Mouse (Mus musculus): ENCODE data around the gene Dapk2. TPM values are rescaled to one million over a fixed set of nuclear protein-coding genes. Genes with fewer than 3 reads are reported as not detected.

Dapk2 gene
- polyA plus RNA-seq, 1 experiment, result 22.8 TPM

- Histone ChIP-seq H3K4me3 (ENCODE audit: insufficient read depth, poor library complexity, severe bottlenecking) (no peak overlapping the region), H3K79me3 (ENCODE audit: low read depth) (no peaks in the 10 kb centered on the region), H3K79me2 (ENCODE audit: control insufficient read depth, insufficient read depth) (no peaks in the 10 kb centered on the region), H3ac (ENCODE audit: control insufficient read depth, insufficient read length, low read depth) (no peak overlapping the region), H3K36me3 (ENCODE audit: control insufficient read depth, insufficient read depth) (no peaks in the 10 kb centered on the region), H3K27me3 (ENCODE audit: control insufficient read depth, insufficient read depth, insufficient read length) (no peaks in the 10 kb centered on the region)
- TF ChIP-seq MAX (IDR thresholded peaks at IDR 0.05) (no peak), MYOD1 (IDR thresholded peaks at IDR 0.05; ENCODE audit: control insufficient read depth, insufficient read length, low read depth) (no peak), MYOG (IDR thresholded peaks at IDR 0.05; ENCODE audit: control insufficient read depth, extremely low read depth, insufficient read length) (no peak), FOSL1 (IDR thresholded peaks at IDR 0.05; ENCODE audit: insufficient read depth, low read length, poor library complexity, severe bottlenecking) (no peak), CEBPB (IDR thresholded peaks at IDR 0.05; ENCODE audit: low read depth) (no peak), USF1 (IDR thresholded peaks at IDR 0.05; ENCODE audit: low read depth) (no peak), CTCF (IDR thresholded peaks at IDR 0.05; ENCODE audit: control insufficient read depth, insufficient read depth, insufficient read length) (no peak)
Observed at GRCm38 (mm10) chr9:66265645-66266044, 107.6 kb downstream of the Dapk2 start.

DNA sequence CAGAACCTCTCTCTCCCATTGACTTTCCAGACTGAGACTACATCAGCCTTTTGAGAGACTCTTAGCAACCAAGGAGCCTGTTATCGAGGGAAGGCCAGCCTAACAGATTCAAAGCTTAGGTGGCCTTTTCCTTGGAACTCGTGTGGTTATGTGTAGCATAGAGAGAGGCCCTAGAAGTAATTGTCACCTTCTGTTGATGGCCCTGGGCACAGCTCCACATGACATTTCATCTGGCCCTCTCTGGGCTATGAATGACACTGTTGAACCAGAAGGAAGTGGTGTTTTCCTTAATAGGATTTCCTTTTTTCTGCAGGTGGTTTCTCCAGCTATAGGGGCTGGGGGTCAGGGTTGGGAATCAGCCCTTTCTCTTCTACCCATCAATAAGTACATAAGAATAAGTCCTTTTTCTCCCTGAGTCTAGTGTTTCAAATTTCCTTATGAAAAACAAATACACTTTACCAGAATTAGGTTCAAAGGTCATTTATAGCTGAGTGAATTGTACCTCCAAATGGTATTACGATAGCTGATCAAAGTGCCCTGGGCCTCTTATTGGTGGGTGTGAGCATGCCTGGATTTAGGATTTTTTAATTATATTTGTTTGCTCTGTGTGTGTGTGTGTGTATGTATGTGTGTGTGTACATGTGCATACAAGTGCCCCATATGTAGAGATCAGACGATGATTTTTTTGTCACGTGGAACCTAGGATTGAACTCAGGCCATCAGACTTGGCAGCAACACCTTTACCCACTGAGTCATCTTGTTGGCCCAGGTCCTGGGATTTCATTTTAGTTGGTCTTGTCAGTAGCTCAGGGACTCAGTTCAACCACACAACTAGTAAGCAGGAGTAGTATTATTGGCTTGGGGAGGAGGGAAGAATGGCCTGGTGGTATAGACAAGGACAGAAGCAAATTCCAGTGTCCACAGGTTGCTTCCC lies 108.5 kb downstream of the Dapk2 start:
- Histone ChIP-seq H3K36me3 (ENCODE audit: control insufficient read depth, insufficient read depth) (no peaks in the 10 kb centered on the region), H3ac (ENCODE audit: control insufficient read depth, insufficient read length, low read depth) (no peak overlapping the region), H3K79me2 (ENCODE audit: control insufficient read depth, insufficient read depth) (no peaks in the 10 kb centered on the region), H3K79me3 (ENCODE audit: low read depth) (no peaks in the 10 kb centered on the region), H3K4me3 (ENCODE audit: insufficient read depth, poor library complexity, severe bottlenecking) (no peak overlapping the region), H3K27me3 (ENCODE audit: control insufficient read depth, insufficient read depth, insufficient read length) (no peaks in the 10 kb centered on the region)
- TF ChIP-seq USF1 (IDR thresholded peaks at IDR 0.05; ENCODE audit: low read depth) (no peak), MYOG (IDR thresholded peaks at IDR 0.05; ENCODE audit: control insufficient read depth, extremely low read depth, insufficient read length) (no peak), MAX (IDR thresholded peaks at IDR 0.05) (no peak), MYOD1 (IDR thresholded peaks at IDR 0.05; ENCODE audit: control insufficient read depth, insufficient read length, low read depth) (no peak), CTCF (IDR thresholded peaks at IDR 0.05; ENCODE audit: control insufficient read depth, insufficient read depth, insufficient read length) (no peak), FOSL1 (IDR thresholded peaks at IDR 0.05; ENCODE audit: insufficient read depth, low read length, poor library complexity, severe bottlenecking) (no peak), CEBPB (IDR thresholded peaks at IDR 0.05; ENCODE audit: low read depth) (no peak)

GRCm38 (mm10) chr9:66268804-66269203 lies 110.8 kb downstream of the Dapk2 start:
- no peaks in the 10 kb centered on the region for H3K79me2 ChIP-seq (ENCODE audit: control insufficient read depth, insufficient read depth)

GRCm38 (mm10) chr9:66270038-66270437 lies 112.0 kb downstream of the Dapk2 start:
- Histone ChIP-seq H3K27me3 (ENCODE audit: control insufficient read depth, insufficient read depth, insufficient read length) (no peaks in the 10 kb centered on the region), H3ac (ENCODE audit: control insufficient read depth, insufficient read length, low read depth) (no peak overlapping the region), H3K36me3 (ENCODE audit: control insufficient read depth, insufficient read depth) (no peaks in the 10 kb centered on the region), H3K79me3 (ENCODE audit: low read depth) (no peaks in the 10 kb centered on the region), H3K4me3 (ENCODE audit: insufficient read depth, poor library complexity, severe bottlenecking) (no peak overlapping the region), H3K79me2 (ENCODE audit: control insufficient read depth, insufficient read depth) (no peaks in the 10 kb centered on the region)
- TF ChIP-seq MYOG (IDR thresholded peaks at IDR 0.05; ENCODE audit: control insufficient read depth, extremely low read depth, insufficient read length), result no peak
- TF ChIP-seq FOSL1 (IDR thresholded peaks at IDR 0.05; ENCODE audit: insufficient read depth, low read length, poor library complexity, severe bottlenecking), result no peak
- TF ChIP-seq MAX (IDR thresholded peaks at IDR 0.05), result no peak

More at GRCm38 (mm10) chr9:66268804-66269203, 110.8 kb downstream of the Dapk2 start:
- H3K4me3 ChIP-seq (ENCODE audit: insufficient read depth, poor library complexity, severe bottlenecking), result no peak overlapping the region
- H3K79me3 ChIP-seq (ENCODE audit: low read depth), result no peaks in the 10 kb centered on the region
- H3K36me3 ChIP-seq (ENCODE audit: control insufficient read depth, insufficient read depth), result no peaks in the 10 kb centered on the region
- no peak overlapping the region for H3ac ChIP-seq (ENCODE audit: control insufficient read depth, insufficient read length, low read depth)
- TF ChIP-seq MAX (IDR thresholded peaks at IDR 0.05) (no peak), MYOG (IDR thresholded peaks at IDR 0.05; ENCODE audit: control insufficient read depth, extremely low read depth, insufficient read length) (no peak)
- H3K27me3 ChIP-seq (ENCODE audit: control insufficient read depth, insufficient read depth, insufficient read length), result no peaks in the 10 kb centered on the region

DNA sequence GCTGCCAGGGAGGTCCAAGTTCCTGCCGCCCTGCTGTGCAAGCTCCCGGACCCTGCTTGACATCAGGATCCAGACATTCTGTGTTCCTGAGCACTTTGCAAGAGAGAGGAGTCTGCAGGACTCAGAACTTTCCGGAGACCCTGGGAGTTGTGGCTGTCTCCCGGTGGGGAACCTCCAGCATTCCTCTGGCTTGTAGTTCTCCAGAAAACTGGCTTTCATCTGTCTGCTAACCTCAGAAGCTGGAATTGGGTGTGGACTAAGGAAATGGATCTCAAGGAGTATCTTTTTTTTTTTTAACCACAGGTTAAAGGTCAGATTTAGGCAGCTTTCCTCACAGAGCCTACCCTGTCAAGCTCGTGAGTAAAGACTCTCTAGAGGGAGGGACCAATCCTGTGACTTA lies 113.7 kb downstream of the Dapk2 start:
- H3K27me3 ChIP-seq (ENCODE audit: control insufficient read depth, insufficient read depth, insufficient read length), result no peaks in the 10 kb centered on the region
- H3K79me2 ChIP-seq (ENCODE audit: control insufficient read depth, insufficient read depth), result no peaks in the 10 kb centered on the region
- no peaks in the 10 kb centered on the region for H3K79me3 ChIP-seq (ENCODE audit: low read depth)
- no peak for TF ChIP-seq MAX (IDR thresholded peaks at IDR 0.05)
- TF ChIP-seq FOSL1 (IDR thresholded peaks at IDR 0.05; ENCODE audit: insufficient read depth, low read length, poor library complexity, severe bottlenecking), result no peak
- no peak overlapping the region for H3ac ChIP-seq (ENCODE audit: control insufficient read depth, insufficient read length, low read depth)
- no peaks in the 10 kb centered on the region for H3K36me3 ChIP-seq (ENCODE audit: control insufficient read depth, insufficient read depth)
- no peak overlapping the region for H3K4me3 ChIP-seq (ENCODE audit: insufficient read depth, poor library complexity, severe bottlenecking)

DNA sequence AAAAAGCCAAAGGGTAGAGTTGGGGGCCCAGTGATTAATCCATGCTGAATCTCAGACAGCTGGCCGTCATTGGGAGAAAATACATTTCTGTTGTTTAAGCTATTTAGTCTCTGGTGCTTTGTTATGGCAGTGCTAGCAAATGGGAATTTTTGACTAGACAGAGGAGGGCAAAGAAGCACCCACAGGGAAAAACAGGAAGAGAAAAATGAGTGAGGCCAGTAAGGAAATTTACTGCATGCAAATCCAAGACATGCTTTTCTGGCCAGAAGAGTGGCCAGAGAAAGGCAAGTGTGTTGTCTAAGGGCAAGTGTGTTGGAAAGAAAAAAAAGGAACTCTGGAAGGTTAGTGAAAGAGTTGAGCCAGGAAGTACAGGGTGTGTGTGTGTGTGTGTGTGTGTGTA lies 115.6 kb downstream of the Dapk2 start:
- TF ChIP-seq FOSL1 (IDR thresholded peaks at IDR 0.05; ENCODE audit: insufficient read depth, low read length, poor library complexity, severe bottlenecking) (no peak), MYOD1 (IDR thresholded peaks at IDR 0.05; ENCODE audit: control insufficient read depth, insufficient read length, low read depth) (no peak), CEBPB (IDR thresholded peaks at IDR 0.05; ENCODE audit: low read depth) (no peak), MYOG (IDR thresholded peaks at IDR 0.05; ENCODE audit: control insufficient read depth, extremely low read depth, insufficient read length) (no peak), CTCF (IDR thresholded peaks at IDR 0.05; ENCODE audit: control insufficient read depth, insufficient read depth, insufficient read length) (no peak), USF1 (IDR thresholded peaks at IDR 0.05; ENCODE audit: low read depth) (no peak), MAX (IDR thresholded peaks at IDR 0.05) (no peak)
- Histone ChIP-seq H3K79me2 (ENCODE audit: control insufficient read depth, insufficient read depth) (no peaks in the 10 kb centered on the region), H3K27me3 (ENCODE audit: control insufficient read depth, insufficient read depth, insufficient read length) (no peaks in the 10 kb centered on the region), H3K79me3 (ENCODE audit: low read depth) (no peaks in the 10 kb centered on the region), H3K4me3 (ENCODE audit: insufficient read depth, poor library complexity, severe bottlenecking) (no peak overlapping the region), H3ac (ENCODE audit: control insufficient read depth, insufficient read length, low read depth) (no peak overlapping the region), H3K36me3 (ENCODE audit: control insufficient read depth, insufficient read depth) (no peaks in the 10 kb centered on the region)

All from C2C12 (cell line).